Mouse (Mus musculus): ENCODE measurements around the gene Ccl1.

Ccl1 gene

DNA sequence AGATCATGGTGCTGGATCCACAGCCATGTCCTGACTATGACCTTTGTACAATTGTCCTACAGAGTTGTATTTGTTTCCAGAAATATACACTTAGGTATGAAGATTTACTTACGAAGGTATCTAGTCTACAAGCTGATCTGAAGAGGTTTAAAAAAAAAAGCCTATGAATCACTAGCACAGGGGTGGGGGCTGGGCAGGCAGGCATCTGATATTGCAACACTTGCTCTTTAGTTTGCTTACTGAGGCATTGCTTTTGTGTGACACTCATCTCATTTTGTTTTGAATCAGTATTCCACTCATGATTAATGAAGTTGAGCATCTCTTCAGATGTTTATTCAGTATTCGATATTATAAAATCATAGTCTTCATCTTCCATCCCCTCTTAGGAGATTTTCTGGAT, 169.3 kb downstream of the Ccl1 start:
- DNase-seq (ENCODE audit: extremely low read depth, low read depth, low spot score) = no peak

- no peak for DNase-seq (ENCODE audit: extremely low read depth, low read depth, low spot score)
Measured at GRCm38 (mm10) chr11:82132977-82133376, 172.5 kb downstream of the Ccl1 start.

Measured in fat pad, adult 2 months (tissue).